Mouse (Mus musculus) granulocyte monocyte progenitor cell, adult 5-6 weeks (primary cell): ENCODE measurements at regions not wholly inside any gene's neighbourhood (a gene's known extent, or its start where the extent isn't known, plus 50 kb on each side); places are given as distances from the start of the nearest gene placed in this dataset.
A peak's percentile ranks its signal among the peaks of the same experiment; 100 is the strongest.

Experiments
- ATAC-seq: replicated peaks from 2 replicates; pipeline ENCODE4 v1.8.0; 2016; ENCODE audit warnings: mild to moderate bottlenecking, moderate TSS enrichment, inconsistent platforms; ENCODE audit not compliant: poor library complexity, severe bottlenecking

DNA sequence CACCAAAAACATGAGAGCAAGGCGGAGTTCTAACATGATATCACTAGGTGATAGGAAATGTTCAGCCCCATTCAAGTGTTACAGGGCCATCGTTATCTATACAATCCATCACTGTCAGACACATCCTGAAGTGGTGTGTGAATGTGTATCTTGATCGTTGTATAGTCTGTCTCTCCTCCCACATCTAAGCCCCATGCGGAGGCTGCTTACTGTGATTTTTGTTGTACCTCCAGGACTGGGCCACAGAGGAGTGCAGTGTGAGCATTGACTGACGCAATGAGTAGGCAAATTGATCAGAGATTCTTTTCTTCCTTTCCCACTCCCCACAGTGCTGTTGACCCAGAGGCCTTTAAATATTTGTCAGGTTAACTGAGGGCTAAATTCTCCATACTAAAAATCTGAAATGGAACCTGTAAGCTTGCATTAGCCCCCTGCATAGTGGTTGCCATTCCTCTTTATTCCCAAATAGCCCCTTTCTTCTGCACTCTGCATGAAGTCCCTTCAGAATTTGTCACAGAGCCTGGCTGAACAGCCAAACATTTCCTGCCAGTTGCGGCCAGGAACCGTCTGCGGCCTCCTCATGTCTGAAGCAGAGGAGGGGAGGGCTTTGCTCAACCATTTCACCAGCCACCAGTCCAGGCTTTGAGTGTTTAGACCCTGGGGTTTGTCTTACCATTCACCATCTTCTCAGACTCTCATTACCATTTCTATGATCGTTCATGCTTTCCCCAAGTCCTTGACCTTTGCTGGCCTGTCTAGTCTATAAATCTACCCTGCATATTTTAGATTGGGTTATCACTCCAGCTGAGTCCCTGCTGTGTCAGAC lies 119.3 kb downstream of the Ttc8 start:
- ATAC-seq, result no peak

DNA sequence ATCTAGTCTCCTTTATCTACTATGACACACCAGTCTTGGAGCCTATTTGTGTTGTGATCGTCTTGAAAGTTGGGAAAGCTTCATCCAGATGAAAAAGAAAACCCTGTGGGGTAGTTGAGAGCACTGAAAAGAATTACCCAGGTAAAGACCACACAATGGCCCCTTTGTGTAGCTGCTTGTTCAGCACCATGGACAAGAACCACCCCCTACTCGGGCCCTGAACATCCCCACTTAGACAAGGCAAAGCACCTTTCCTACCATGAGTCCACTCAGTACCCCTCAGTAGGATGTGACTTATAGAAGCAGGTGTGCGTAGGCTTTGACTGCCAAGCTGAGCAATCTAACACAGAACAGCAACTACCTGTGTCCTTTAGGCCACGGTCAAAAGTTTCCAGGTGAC lies 121.2 kb downstream of the Ttc8 start:
- ATAC-seq, result 0 out of 2 replicates have a peak, but pooled peaks have one; percentile 30

DNA sequence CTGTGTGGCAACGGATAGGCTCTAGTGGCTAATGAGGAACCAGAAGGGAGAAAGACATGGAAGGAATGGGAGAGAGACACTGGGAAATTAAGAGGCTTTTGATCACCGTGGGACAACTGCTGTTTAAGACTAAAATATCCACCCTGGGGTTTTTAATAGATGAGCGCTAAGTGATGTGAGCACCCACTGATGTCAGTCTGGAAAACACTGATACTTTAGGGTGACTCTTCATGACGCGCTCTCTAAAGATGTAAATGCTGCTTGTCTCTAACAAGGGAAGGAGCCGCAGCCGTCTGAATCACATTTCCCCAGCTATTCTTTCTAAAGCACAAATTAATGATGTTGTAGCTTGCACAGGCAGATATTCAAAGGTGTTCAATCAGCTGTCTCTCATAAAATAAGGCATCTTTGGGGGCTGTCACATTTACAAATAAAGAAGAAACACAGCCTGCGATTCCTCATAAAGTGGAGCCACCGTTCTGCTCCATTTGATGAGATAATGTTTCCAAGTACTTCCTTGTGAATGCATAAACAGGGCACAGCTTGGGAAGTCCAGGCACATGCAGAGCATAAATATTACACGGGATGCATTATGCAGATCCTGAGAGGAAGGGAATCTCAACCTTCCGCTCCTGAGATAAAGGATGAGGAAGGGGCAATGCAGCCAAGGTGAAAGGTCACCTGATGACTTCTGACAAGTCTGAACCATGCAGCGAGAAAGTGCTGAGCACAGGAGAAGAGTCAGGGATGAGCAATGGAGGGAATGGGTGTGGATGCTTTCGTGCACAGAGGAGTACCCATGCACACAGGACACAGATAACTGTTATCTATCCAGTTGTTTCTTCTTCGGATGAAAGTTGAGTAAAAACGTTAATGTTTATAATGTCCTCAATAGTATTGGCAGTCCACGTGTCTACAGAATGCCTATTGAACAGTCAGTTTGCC lies 122.8 kb downstream of the Ttc8 start:
- no peak for ATAC-seq

DNA sequence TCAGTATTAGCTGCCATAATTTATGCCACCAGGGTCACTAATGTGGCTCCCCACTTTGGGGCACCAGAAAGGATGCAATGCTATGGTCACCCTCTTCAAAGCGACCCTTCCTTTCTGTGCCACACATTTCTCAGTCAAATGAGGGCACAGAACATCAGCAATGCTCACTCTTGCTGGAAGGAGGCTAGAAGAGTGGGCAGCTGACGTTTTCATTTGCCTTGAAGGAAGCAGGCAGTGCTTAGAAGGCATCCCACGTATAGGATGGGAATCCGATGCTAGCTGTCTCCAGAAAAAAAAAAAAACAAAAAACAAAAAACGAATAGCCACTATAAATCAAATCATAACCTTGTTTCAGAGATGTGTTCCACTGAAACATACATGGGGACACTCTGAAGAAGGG lies 124.1 kb downstream of the Ttc8 start:
- no peak for ATAC-seq

DNA sequence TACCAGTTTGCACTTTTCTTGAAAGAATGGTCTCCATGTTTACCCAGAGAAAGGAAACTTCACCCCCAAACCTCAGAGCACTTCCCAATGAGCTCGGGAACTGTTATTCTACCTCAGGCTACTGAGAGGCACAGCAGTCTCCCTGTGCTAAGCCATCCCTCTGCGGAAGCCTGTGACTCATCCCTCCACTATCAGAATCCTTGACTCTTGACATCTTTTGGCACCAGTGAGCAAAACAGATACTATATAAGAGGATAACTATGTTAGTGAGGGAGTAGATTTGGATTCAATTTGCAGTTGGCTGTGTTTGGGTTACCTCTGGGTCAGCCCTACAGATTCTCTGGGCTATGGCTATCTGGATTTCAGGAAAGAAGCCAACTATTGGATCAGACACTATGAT lies 130.1 kb downstream of the Ttc8 start:
- no peak for ATAC-seq

DNA sequence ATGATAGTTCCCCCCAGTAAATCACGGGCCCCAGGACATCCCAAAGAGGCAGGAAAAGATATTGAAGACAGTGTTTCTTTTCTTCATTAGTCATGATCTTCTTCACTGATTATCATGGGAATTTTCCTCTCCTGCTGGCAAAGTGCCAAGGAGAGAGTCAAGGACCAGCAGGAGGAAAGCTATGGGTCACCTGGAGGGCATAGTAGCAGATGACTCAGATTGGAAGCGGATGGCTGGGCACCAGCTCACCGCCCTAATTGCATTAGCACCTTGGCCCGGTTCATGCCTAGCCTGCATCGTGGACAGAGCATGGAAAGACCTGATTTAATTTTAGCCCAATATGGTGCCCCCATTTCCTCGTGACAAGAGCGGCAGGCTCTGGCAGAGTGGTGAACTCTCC lies 132.2 kb downstream of the Ttc8 start:
- no peak for ATAC-seq

DNA sequence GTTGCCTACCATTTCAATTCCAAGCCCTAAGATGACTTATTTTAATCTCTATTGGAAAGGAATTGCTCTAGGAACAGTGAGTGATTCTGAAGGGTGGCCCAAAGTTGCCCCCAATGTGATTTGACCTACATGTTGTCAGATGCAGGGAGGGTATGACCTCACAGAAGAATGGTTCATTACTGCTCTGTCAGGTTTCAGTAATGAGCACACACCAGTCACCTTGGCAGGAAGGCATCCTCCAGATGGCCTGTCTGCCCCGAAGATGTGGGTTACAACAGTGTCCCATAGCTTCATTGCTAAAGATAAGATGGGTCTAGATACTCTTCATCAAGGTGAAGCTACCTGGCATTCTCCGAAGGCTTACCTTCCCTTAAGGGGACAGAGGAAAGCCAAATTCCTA lies 137.1 kb downstream of the Ttc8 start:
- ATAC-seq, result no peak

DNA sequence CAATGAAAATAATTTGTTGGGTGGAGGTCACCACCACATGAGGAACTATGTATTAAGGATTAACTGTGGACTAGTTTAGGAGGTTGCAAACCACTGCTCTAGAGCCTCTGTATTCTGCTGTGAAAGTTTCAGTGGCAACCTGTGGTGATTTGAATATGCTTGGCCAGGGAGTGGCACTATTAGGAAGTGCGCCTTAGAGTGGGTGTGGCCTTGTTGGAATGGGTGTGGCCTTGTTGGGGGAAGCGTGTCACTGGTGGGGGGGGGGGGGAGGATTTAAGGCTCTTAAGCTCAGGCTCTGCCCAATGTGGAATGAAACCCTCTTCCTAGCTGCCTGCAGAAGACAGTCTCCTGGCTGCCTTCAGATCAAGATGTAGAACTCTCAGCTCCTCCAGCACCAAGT lies 138.5 kb downstream of the Ttc8 start:
- ATAC-seq, result peak; percentile 35; the same call in 1 of the 2 replicates

DNA sequence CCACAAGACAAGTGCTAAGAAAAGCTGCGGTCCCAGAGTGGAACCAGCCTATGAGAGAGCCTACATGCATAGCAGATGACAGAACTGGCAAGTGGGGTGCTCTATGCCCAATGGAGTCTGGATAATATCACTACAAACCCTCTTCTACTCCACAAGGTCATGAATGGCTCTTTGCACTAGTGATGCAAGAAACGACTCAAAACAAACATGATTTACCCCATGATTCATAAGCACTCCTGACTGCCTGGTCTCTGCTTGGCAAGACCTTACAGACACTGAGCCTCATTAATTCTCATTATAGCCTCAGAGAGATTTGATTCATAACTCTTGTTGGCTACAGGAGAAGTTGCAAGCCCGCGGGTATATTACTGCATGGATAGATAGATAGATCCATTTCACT lies 139.1 kb downstream of the Ttc8 start:
- ATAC-seq, result no peak

DNA sequence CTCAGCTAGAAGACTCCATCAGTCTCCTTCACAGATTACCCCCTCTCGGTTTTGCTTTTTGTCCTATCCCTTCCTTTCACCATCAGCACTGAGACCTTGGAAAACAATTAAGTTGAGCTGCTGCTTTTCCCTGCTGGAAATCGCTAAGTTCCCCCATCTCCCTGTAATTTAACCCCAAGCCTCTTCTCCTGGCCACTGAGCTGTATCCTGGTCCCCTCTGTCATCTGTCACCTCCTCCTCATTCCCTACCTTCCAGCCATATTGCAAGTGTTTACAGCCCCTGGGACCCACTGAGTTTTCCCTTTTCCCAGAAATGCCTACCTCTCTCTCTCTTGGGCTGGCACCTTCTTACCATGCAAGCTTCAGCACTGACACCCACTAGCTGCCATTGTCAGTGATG lies 140.3 kb downstream of the Ttc8 start:
- ATAC-seq, result no peak

DNA sequence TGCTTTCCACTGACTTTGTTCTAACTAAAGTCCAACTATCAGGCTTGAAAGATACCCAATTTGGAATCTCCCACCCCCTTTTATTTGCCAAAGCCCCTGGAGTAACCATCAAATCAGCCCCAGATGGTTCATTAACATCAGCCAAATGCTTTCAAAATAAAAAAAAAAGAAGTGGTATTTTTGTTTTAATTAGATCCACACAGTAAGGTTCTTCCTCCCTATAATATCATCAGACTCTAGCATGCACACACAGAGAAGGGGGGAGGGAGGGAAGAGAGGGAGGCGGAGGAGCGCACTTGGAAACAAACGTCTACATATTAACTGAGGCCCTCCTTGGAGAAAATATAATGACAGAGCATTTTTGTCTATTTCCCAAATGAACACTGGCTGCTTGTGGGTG lies 143.1 kb downstream of the Ttc8 start:
- ATAC-seq, result no peak

DNA sequence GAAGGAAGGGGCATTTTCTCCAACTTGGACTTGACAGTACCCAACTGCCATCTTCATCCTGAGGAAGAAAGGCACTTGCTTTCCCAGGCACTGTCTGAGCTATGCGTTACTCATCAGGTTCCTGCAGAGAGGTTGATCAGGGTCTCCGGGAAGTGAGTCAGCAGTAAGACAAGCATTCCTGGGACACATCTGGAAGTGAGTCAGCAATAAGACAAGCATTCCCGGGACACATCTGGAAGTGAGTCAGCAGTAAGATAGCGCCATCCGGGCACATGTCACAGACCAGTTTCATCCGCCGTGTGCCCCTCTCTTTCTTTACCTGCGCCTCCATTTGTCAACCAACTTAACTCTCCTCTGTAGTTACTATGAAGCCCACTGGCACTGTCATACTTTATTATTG lies 143.5 kb downstream of the Ttc8 start:
- no peak for ATAC-seq

DNA sequence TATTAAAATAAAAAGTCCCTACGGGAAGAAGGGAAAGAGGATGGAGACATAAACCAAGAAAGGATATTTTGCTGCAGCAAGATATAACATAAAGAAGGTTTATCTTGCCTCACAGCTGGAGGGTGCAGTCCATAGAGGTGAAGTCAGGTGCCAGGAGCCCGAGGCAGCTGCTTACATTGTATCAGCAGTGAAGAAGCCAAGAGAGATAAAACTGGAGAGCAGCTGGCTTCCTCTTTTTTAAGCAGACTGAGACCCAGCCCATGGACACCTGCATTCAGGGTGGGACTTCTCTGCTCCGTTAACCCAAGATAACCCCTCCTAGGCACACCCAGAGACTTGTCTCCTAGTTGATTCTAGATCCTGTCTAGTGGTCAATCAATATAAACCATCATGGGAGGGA lies 147.6 kb downstream of the Ttc8 start:
- peak; percentile 42; the same call in 1 of the 2 replicates for ATAC-seq

DNA sequence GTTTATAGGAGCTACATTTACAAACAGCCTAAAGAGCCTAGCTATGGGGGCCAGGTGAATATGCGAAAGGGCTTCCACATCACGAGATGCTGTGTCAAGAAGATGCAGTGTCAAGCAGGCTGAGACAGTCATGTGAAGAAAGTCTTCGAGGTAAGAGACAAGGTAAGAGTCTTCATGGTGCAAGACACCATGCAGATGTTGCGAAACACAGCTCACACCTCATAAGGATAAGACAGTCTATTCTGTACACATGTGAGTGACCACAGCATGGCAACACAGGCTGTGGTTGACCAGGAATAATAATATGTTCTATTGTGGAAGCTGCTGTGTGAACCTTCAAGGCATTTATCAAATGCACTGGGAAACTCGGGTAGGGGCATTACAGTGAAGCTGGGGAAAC lies 153.4 kb downstream of the Ttc8 start:
- ATAC-seq, result 0 out of 2 replicates have a peak, but pooled peaks have one; percentile 25

DNA sequence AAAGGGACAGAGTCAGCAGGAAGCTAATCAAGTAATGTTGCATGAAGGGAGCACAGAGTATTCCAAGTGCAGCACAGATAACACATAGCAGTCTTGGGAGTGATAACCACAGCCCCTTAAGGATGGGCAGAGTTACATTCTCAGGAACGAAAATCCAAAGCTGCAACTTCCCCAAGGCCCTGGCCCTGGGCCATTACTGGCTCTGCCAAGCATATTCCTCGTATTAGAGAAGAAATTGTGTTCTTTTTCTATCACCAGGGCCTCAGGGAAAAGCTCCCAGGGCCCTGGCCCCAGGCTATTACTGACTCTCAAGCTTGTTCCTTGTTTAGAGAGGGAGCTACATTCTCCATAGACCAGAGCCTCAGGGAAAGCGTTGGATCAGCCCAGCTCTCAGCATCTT lies 157.0 kb downstream of the Ttc8 start:
- no peak for ATAC-seq

DNA sequence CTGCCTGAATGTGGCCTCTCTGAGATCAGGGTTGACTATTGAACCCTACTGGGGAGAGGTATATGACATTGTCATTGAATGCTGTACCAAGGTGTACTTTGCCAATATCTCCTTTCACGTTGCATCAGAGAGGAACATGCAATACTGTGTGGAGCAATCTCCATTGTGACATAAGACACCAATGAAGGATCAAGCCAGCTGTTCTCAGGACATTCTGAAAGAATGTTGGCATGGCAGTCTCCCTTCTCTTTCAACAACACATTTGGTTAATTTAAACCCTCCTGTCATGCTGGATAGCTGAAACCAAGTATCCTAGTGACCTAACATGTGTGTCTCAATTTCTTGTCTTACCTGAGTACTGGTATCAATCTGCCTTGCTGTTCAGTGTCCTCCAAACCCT lies 159.5 kb downstream of the Ttc8 start:
- peak; percentile 53 for ATAC-seq

DNA sequence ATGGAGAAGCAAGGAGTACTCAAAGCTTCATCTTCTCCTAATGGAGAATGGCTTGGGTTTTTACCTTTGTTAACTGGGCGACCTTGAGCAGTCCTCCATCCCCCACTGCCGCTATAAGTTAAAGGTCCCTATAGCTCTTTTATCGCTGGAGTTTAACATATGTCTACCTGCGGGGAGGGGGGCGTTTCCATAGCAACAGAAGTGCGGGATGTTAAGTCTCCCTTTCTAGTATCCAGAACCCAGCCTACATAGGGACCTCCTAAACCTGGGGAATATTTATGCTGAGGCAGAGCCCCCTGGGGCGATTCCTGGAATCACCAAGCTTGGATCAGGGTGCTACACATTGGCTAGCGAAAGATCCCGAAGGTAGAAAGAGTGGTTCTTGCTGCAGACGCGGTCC lies 163.2 kb downstream of the Ttc8 start:
- ATAC-seq, result no peak

DNA sequence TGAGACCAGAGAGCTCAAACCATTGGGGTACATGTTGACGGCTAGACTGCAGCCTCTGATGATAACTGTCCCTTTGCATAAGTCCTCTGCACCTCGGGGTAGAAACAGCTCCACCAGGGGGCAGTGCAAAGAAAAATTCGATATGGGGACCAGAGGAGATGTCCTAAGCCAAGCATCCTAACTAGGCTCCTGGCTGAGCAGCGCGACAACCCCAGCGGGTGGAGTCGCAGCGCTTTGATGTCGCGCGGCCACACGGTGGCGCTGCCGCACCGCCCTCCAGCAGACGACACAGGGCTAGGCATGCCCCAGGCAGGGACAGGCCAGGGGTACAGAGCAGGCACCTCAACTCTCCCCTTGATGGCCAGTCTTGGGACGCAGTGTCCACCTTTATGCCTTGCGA lies 163.8 kb downstream of the Ttc8 start:
- ATAC-seq, result peak; percentile 96

DNA sequence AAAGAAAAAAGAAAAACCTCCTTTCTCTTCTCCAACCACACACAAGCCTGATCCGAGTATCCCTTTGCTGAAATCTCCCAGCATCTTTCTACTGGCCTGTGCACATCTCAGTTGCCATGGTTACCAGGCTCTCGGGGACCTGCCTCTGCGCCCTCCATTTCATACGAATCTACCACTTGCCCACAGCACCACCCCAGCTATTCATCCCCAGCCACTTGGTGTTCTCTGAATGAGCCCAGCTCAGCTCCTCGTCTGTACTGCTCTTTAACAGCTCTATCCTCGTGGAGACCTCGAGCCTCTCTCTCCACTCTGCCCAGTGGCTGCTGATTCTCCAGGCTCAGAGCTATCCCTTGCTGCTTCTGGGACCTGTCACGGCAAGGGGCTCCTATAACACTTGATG lies 166.9 kb downstream of the Ttc8 start:
- no peak for ATAC-seq

DNA sequence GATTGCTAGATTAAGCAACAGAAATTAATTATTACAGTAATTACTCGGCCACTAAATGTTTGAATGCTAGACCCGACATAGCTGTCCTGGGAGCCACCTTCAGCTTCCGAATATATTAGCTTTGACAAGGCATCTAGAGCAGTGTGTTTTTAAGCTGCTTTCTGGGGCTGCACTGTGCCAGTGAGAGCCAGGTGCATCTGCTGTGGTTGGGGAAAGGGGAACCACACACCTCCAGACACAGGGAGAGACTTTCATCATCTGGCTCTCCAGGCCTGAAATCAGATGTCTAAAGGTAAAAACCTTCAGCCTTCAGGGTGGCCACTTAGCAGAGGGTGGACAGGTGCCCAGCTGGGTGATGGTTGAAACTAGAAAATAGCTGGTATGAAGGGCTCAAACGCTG lies 171.4 kb downstream of the Ttc8 start:
- no peak for ATAC-seq

DNA sequence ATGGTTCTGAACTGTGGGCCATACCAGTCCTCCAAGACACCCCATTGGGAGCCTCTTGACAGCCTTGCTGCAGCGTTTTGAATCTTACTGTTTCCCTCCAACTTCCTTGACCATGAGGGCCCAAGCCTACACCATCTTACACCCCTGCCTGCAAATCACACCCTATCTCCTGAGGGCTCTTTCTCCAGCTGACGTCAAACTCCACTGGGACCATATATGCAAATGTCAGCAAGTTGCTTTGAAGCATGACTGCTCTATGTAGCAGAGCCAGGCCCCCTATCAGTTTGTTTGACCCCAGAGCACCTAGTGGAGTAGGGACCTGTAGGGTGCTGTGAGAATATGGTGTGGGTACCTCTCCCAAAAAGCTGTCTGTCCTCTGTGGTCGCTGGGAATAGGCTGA lies 172.8 kb downstream of the Ttc8 start:
- ATAC-seq, result no peak
